Mouse (Mus musculus) myocyte (in vitro differentiated cells): ENCODE measurements around the gene Lrrc4c.

Experiments
- CEBPB ChIP-seq: IDR thresholded peaks from 2 replicates; pipeline ENCODE4 v1.6.1; 2011; ENCODE audit warnings: mild to moderate bottlenecking, moderate library complexity; ENCODE audit not compliant: poor library complexity, insufficient read depth, severe bottlenecking
- E2F4 ChIP-seq: IDR thresholded peaks from one replicate; pipeline ENCODE4 v1.6.1; 2011; ENCODE audit warnings: mild to moderate bottlenecking, control low read depth, moderate library complexity; ENCODE audit not compliant: insufficient read depth
- MAX ChIP-seq: IDR thresholded peaks from one replicate; pipeline ENCODE4 v1.6.1; 2011; ENCODE audit warnings: low read depth, mild to moderate bottlenecking, control low read depth
- MYOD1 ChIP-seq, 3 experiments: IDR thresholded peaks; one replicate each; pipeline ENCODE4 v1.6.1; 2011; ENCODE audit warnings: control low read depth in 2 of 3, low read depth in 2 of 3, mild to moderate bottlenecking in 2 of 3, moderate library complexity in 1 of 3; ENCODE audit not compliant: insufficient read length in 2 of 3, control insufficient read depth in 1 of 3
- MYOG ChIP-seq, 3 experiments: IDR thresholded peaks; one replicate each; pipeline ENCODE4 v1.6.1; 2011; ENCODE audit warnings: control low read depth in 2 of 3, low read depth in 2 of 3, mild to moderate bottlenecking in 2 of 3; ENCODE audit not compliant: insufficient read length in 2 of 3, control insufficient read depth in 1 of 3, insufficient read depth in 1 of 3
- POLR2A ChIP-seq: IDR thresholded peaks from one replicate; pipeline ENCODE4 v1.6.1; 2011; ENCODE audit warnings: low read depth, mild to moderate bottlenecking, control low read depth, moderate library complexity; ENCODE audit not compliant: insufficient read length
- POLR2AphosphoS2 ChIP-seq: IDR thresholded peaks from one replicate; pipeline ENCODE4 v1.6.1; 2011; ENCODE audit warnings: low read depth, control low read depth; ENCODE audit not compliant: insufficient read length
- REST ChIP-seq: IDR thresholded peaks from one replicate; pipeline ENCODE4 v1.6.1; 2011; ENCODE audit warnings: mild to moderate bottlenecking, control low read depth, moderate library complexity; ENCODE audit not compliant: insufficient read depth, insufficient read length
- SRF ChIP-seq: IDR thresholded peaks from one replicate; pipeline ENCODE4 v1.6.1; 2011; ENCODE audit warnings: low read depth; ENCODE audit not compliant: control insufficient read depth, insufficient read length
- TCF12 ChIP-seq: IDR thresholded peaks from one replicate; pipeline ENCODE4 v1.6.1; 2011; ENCODE audit warnings: mild to moderate bottlenecking, control low read depth; ENCODE audit not compliant: poor library complexity, insufficient read depth, severe bottlenecking
- TCF3 ChIP-seq: IDR thresholded peaks from one replicate; pipeline ENCODE4 v1.6.1; 2011; ENCODE audit warnings: low read depth, control low read depth; ENCODE audit not compliant: insufficient read length
- USF1 ChIP-seq: IDR thresholded peaks from one replicate; pipeline ENCODE4 v1.6.1; 2011; ENCODE audit warnings: low read depth, mild to moderate bottlenecking, control low read depth, moderate library complexity

DNA sequence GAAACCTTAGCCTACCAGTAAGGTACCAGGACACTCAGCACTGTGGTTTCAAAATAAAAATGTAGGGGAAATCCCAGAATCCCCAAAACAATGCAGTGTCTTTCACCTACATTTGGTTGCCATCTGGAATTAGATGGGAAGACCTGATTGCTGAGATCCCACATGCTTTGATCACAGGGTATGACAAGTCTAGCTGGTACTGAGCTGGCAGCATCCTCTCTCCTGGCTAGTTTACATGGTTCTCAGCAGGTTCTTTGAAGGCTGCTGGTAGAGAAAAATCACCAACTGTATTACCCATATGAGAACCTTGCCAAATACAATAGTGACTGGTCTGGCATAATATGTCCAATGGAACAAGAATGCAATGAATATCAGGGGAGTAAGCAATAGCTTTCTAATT is 405.4 kb downstream of the Lrrc4c start:
- no peak for TF ChIP-seq POLR2A
- TF ChIP-seq MYOG (IDR thresholded peaks at IDR 0.05; ENCODE audit: control insufficient read depth in 1 of 3, insufficient read depth in 1 of 3, insufficient read length in 2 of 3, low read depth in 2 of 3), result no peak
- no peak for TF ChIP-seq MYOD1 (IDR thresholded peaks at IDR 0.05; ENCODE audit: control insufficient read depth in 1 of 3, insufficient read length in 2 of 3, low read depth in 2 of 3)
- TF ChIP-seq TCF3, result no peak
- TF ChIP-seq TCF12, result no peak
- TF ChIP-seq POLR2AphosphoS2, result no peak
- TF ChIP-seq SRF, result no peak
- no peak for TF ChIP-seq USF1
- no peak for TF ChIP-seq MAX
- TF ChIP-seq REST, result no peak
- no peak for TF ChIP-seq E2F4
- no peak for TF ChIP-seq CEBPB
